9 mouse cellular contexts compared by ENCODE assay signal in the genomic region with DNA sequence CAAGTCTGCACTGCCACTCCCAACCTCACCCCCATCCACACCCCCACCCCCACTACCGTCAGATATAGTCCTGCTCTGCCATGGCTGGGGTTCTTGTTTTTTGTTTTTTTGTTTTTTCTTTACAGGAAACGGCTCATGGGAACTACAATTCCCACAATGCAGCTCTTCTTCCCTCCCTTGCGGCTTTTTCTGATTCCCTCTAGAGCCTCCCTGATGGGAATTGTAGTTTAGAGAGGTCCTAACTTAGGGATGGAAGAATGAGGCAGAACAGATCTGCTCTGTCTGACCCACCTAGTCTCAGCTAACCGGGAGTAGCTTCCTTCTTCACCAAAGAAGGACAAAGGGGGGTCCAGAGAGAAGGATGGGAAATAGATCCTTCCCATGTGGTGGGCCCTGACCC.
A peak's percentile ranks its signal among the peaks of the same experiment; 100 is the strongest.
DNase-seq lines count a peak whose midpoint lies in the region; ATAC-seq lines count a peak whose summit lies in the region.
"Had no signal": no experiment of that assay in that cellular context is flagged by ENCODE, and none has a peak within 500 bp of the region (broad histone marks: within the 10 kb centered on the region; RNA-seq: fewer than 3 reads in every experiment).

No protein-coding gene starts in this region.

- 13% methylated on average over 4 of the region's 4 CpGs for WGBS in hindbrain, embryonic 13.5 days
- WGBS in hindbrain, embryonic 12.5 days, result 19% methylated on average over 4 of the region's 4 CpGs
- WGBS in stomach, embryonic 15.5 days, result 22% methylated on average over 4 of the region's 4 CpGs

- H3K4me1 ChIP-seq in hindbrain, embryonic 13.5 days (replicated peaks), result peaks cover 48% of the 10 kb centered on the region
- peaks cover 34% of the 10 kb centered on the region for H3K4me1 ChIP-seq in hindbrain, embryonic 12.5 days
- no peaks in the 10 kb centered on the region for H3K4me1 ChIP-seq in stomach, embryonic 15.5 days

- H3K9ac ChIP-seq in hindbrain, embryonic 13.5 days, result no peak overlapping the region
- no peak overlapping the region for H3K9ac ChIP-seq in hindbrain, embryonic 12.5 days
- no peak overlapping the region for H3K9ac ChIP-seq in stomach, embryonic 15.5 days
- H3K9ac ChIP-seq: neural tube, embryonic 12.5 days had no signal

- DNase-seq in ES-CJ7 (ENCODE audit: low read depth, low spot score), result peak; percentile 21
- DNase-seq in embryo, embryonic 10 days (ENCODE audit: low spot score), result peak; percentile 58
- peak; percentile 48 for DNase-seq in kidney, postnatal 14 days
- DNase-seq in natural killer cell, adult 2 months (ENCODE audit: low spot score in 2 of 2), result no peak

- H3K27me3 ChIP-seq in hindbrain, embryonic 13.5 days, result no peaks in the 10 kb centered on the region
- no peaks in the 10 kb centered on the region for H3K27me3 ChIP-seq in hindbrain, embryonic 12.5 days
- no peaks in the 10 kb centered on the region for H3K27me3 ChIP-seq in stomach, embryonic 15.5 days (replicated peaks)
- H3K27me3 ChIP-seq: neural tube, embryonic 12.5 days had no signal

- no peaks in the 10 kb centered on the region for H3K36me3 ChIP-seq in hindbrain, embryonic 13.5 days
- H3K36me3 ChIP-seq in hindbrain, embryonic 12.5 days, result no peaks in the 10 kb centered on the region
- H3K36me3 ChIP-seq in stomach, embryonic 15.5 days, result no peaks in the 10 kb centered on the region
- H3K36me3 ChIP-seq: neural tube, embryonic 12.5 days had no signal

- H3K9me3 ChIP-seq in hindbrain, embryonic 13.5 days, result no peaks in the 10 kb centered on the region
- H3K9me3 ChIP-seq in hindbrain, embryonic 12.5 days (replicated peaks), result no peaks in the 10 kb centered on the region
- H3K9me3 ChIP-seq in stomach, embryonic 15.5 days, result no peaks in the 10 kb centered on the region
- H3K9me3 ChIP-seq: neural tube, embryonic 12.5 days had no signal

- ATAC-seq in hindbrain, embryonic 13.5 days (ENCODE audit: low FRiP score), result no peak
- no peak for ATAC-seq in hindbrain, embryonic 12.5 days (ENCODE audit: low FRiP score)
- no peak for ATAC-seq in stomach, embryonic 15.5 days (ENCODE audit: insufficient read depth, low FRiP score, low read depth)
- ATAC-seq in activated CD4-positive, CD25-positive, alpha-beta regulatory T cell, adult 4 months, result no peak

- no peak overlapping the region for H3K4me3 ChIP-seq in hindbrain, embryonic 13.5 days
- H3K4me3 ChIP-seq in hindbrain, embryonic 12.5 days, result no peak overlapping the region
- H3K4me3 ChIP-seq in stomach, embryonic 15.5 days (replicated peaks), result no peak overlapping the region
- H3K4me3 ChIP-seq: neural tube, embryonic 12.5 days had no signal

- H3K27ac ChIP-seq in hindbrain, embryonic 13.5 days, result no peak overlapping the region
- H3K27ac ChIP-seq in hindbrain, embryonic 12.5 days, result no peak overlapping the region
- no peak overlapping the region for H3K27ac ChIP-seq in stomach, embryonic 15.5 days
- H3K27ac ChIP-seq: neural tube, embryonic 12.5 days had no signal

- 0 out of 2 replicates have a peak overlapping the region, but pooled peaks have one; percentile 21 for H3K4me2 ChIP-seq in hindbrain, embryonic 13.5 days
- H3K4me2 ChIP-seq in hindbrain, embryonic 12.5 days (replicated peaks), result no peak overlapping the region
- H3K4me2 ChIP-seq in stomach, embryonic 15.5 days, result peak overlapping the region; percentile 30; the same call in 1 of the 2 replicates
- H3K4me2 ChIP-seq: neural tube, embryonic 12.5 days had no signal

Comparison
In these comparisons a context has a peak if more than half of its experiments do, and no peak if none do; other contexts are left out.
1. DNase-seq: peak in ES-CJ7 (single experiment), embryo, embryonic 10 days (single experiment) and kidney, postnatal 14 days (single experiment); none in natural killer cell, adult 2 months (0 of 2).